Mouse (Mus musculus) embryonic facial prominence, embryonic 13.5 days (tissue): ENCODE results near the gene Sco2. TPM values are rescaled to one million over a fixed set of nuclear protein-coding genes. Genes with fewer than 3 reads are reported as not detected.

ENCODE experiments used
- ATAC-seq: fragments of 200-750 bp; cut with Nextera tagmentation; 2 replicates; pipeline ENCODE4 v1.8.0; 2017; ENCODE audit warnings: low read depth; ENCODE audit not compliant: insufficient number of reproducible peaks, insufficient read depth, low FRiP score, low TSS enrichment
- H3K27ac ChIP-seq: fragments of 300-500 bp; sonication (generic); 2 replicates; pipeline ENCODE4 v1.5.1; 2015; ENCODE audit warnings: moderate library complexity, mild to moderate bottlenecking, inconsistent platforms
- H3K27me3 ChIP-seq: fragments of 300-500 bp; sonication (generic); 2 replicates; pipeline ENCODE4 v1.6.1; 2015; ENCODE audit warnings: mild to moderate bottlenecking, inconsistent platforms
- H3K36me3 ChIP-seq: fragments of 300-500 bp; sonication (generic); 2 replicates; pipeline ENCODE4 v1.6.1; 2015; ENCODE audit warnings: mild to moderate bottlenecking, inconsistent platforms
- H3K4me1 ChIP-seq: fragments of 300-500 bp; sonication (generic); 2 replicates; pipeline ENCODE4 v1.6.1; 2015; ENCODE audit warnings: inconsistent platforms
- H3K4me2 ChIP-seq: fragments of 300-500 bp; sonication (generic); 2 replicates; pipeline ENCODE4 v1.6.1; 2015; ENCODE audit warnings: moderate library complexity, mild to moderate bottlenecking, inconsistent platforms
- H3K4me3 ChIP-seq: fragments of 300-500 bp; sonication (generic); 2 replicates; pipeline ENCODE4 v1.5.1; 2015; ENCODE audit warnings: mild to moderate bottlenecking, inconsistent platforms
- H3K9ac ChIP-seq: fragments of 300-500 bp; sonication (generic); 2 replicates; pipeline ENCODE4 v1.6.1; 2015; ENCODE audit warnings: mild to moderate bottlenecking, inconsistent platforms
- H3K9me3 ChIP-seq: fragments of 300-500 bp; sonication (generic); 2 replicates; pipeline ENCODE4 v1.6.1; 2016; ENCODE audit warnings: inconsistent platforms
- WGBS: fragments of 180-500 bp; shearing (Covaris S2); methylation state at CpG from one replicate; pipeline ENCODE4 v1.1.7; 2015; ENCODE audit warnings: mixed read lengths; 5-methylcytosine and 5-hydroxymethylcytosine counted together
- polyA plus RNA-seq: library from polyadenylated mRNA; unstranded; fragments of >200 nt; fragmentation: Nextera tagmentation; extraction: Ambion mirVana; gene quantifications from 2 replicates; pipeline ENCODE4 v1.2.1, GENCODE M21; 2015

Sco2 gene
- polyA plus RNA-seq, 1 experiment from 2014 or later: 4.7 TPM

DNA sequence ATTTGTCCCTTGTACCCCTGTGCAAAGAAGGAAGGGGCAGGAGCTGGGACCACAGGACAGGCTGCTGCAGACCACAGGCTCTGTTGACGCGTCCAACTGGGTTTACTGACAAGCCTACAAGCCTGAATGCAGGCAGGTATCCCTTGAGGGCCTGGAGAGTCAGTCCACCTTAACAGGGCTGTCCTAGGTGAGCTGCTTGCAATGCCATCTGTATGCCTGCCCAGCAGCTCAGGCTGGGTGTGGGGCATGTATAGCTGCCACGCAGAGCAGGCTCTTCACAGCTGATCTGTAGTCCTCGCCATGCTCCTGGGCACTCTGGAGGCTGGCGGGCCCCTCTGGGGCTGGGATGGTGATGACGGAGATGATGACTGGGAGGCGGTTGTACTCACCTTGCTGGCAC lies 11.0 kb upstream of the Sco2 start, which contains the start of gene Klhdc7b:
Klhdc7b (plus strand) TSS at position 301 of the 400 bp plus-strand sequence.
- Histone ChIP-seq H3K9me3 (no peaks in the 10 kb centered on the region), H3K4me3 (no peak within 1 kb of the TSS), H3K4me2 (no peak within 1 kb of the TSS), H3K27ac (no peak within 1 kb of the TSS), H3K36me3 (no peaks in the 10 kb centered on the region), H3K4me1 (no peaks in the 10 kb centered on the region), H3K27me3 (peaks cover 33% of the 10 kb centered on the region), H3K9ac (no peak within 1 kb of the TSS)
- no peak for ATAC-seq
- 82% methylated on average over 7 of the region's 7 CpGs for WGBS

DNA sequence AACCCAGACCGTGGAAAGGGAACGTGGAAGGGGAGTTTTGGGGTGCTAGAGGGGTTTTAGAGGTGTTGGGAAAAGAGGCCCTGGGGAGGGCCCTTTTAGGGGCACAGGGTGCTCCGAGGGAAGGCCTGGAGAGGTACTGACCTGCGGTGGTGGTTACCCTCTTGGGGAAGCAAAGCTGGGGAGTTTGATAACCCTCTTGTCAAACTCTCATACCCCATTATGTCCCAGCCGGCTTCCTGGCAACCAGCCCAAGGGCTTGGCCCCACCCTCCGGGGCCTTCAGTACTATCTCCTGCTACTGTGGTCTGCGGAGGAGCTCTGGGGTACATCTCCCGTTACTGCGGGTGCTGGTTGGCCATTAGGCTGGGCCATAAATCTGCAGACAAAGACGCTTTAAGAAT lies 5.8 kb upstream of the Sco2 start:
- ATAC-seq: no peak
- Histone ChIP-seq H3K4me2 (peak overlapping the region; percentile 72), H3K4me3 (peak overlapping the region; percentile 43), H3K27me3 (peaks cover 65% of the 10 kb centered on the region), H3K27ac (no peak overlapping the region), H3K36me3 (no peaks in the 10 kb centered on the region), H3K9me3 (no peaks in the 10 kb centered on the region), H3K9ac (peak overlapping the region; percentile 61; the same call in 1 of the 2 replicates), H3K4me1 (peaks cover 28% of the 10 kb centered on the region)
- WGBS: 11% methylated on average over 10 of the region's 10 CpGs

DNA sequence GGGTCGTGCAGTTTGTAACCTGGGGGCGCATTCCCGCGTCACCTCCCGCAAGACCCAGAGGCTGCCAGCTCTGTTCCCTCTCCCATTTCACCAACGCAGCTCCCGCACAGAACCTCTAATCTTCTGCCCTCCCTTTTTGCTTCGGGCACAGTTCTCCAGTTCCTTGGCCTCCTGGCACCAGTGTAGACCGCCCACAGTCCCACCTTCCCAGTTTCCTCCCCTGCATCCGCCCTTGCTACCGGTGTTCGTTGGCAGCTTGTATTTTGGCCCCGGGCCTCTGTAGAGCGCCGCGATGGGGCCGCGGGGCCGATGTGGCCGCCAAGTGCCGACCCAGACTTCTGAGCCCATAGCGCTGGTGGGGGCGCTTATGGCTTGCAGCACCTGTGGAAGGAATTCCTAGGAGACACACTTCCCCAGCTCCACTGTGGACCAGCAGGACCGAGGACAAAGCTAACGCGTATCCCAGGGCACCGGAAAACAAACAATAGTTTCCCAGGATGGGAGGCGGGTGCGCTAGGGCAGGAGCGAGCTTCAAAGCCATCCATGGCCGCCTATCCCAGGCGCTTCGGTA lies 5.3 kb upstream of the Sco2 start, which contains the start of gene Odf3b:
Odf3b (minus strand) TSS at position 452 of the 571 bp plus-strand sequence.
- Histone ChIP-seq H3K4me1 (peaks cover 32% of the 10 kb centered on the region), H3K27ac (no peak within 1 kb of the TSS), H3K36me3 (no peaks in the 10 kb centered on the region), H3K4me2 (peak within 1 kb of the TSS; percentile 72), H3K4me3 (peak within 1 kb of the TSS; percentile 43), H3K9me3 (no peaks in the 10 kb centered on the region), H3K27me3 (peaks cover 65% of the 10 kb centered on the region), H3K9ac (peak within 1 kb of the TSS; percentile 61)
- under 1% methylated on average over 33 of the region's 33 CpGs for WGBS
- no peak for ATAC-seq

DNA sequence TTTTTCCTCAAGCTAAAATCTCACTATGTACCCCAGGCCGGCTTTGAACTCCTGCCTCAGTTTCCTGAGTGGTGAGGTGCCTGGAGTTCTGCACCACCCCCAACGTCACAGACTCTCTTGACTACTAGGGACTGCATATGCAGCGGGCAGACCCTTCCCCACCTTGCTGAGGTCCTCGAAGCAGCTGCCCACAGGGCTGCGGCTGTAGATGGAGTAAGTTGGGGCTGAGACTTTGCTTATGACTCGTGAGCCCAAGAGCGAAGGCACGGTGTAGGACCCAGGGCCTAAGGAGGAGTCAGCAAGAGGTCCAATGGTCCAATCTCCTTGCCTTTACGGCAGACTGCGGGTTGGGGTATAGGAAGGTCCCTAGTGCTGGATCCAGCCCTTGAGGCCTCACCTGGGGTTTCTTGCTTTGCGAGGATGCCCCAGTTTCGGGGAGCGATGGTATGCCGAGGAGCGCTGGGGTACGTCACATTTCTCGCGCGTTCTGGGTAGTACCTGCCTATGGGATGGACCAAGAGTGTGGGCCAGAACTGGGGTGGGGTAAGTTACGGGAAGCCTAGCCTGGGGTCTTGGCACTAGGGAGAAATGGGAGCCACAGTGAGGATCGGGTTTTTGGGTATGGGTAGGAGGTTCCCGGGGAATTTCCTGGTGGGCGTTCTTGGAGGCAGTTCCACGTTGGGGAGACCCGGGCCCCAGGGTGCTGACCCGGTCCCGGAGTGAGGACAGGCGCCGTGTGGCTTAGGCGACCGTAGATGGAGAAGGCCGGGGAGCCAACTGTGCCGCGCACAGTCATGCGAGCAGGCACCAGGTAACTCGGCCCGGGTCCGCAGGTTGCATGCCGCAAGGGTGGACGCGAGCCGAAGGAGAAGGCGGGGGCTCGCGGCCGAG lies 4.5 kb upstream of the Sco2 start:
- Histone ChIP-seq H3K27ac (no peak overlapping the region), H3K4me2 (peak overlapping the region; percentile 72), H3K36me3 (no peaks in the 10 kb centered on the region), H3K4me1 (peaks cover 35% of the 10 kb centered on the region), H3K9me3 (no peaks in the 10 kb centered on the region), H3K4me3 (peak overlapping the region; percentile 43), H3K27me3 (peaks cover 65% of the 10 kb centered on the region), H3K9ac (peak overlapping the region; percentile 61)
- ATAC-seq: no peak
- WGBS: 9% methylated on average over 46 of the region's 46 CpGs

DNA sequence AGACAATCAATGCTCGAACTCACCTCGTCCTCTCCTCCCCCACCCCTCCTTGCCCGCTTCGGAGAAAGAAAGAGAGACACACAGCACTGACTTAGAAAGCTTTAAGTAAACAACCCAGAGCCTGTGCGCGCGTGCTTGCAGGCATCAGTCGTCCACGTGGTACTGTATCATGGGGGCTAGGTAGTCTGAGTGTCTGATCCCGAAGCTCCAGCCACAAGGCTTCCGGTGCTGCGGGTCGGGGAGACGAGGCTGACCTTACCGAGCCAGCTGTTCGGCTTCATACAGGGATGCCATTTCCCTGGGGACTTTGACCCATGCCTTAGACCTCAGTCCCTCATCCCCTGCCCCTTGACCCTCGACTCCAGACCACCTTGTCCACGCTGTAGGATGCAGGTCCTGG lies 3.7 kb upstream of the Sco2 start:
- Histone ChIP-seq H3K36me3 (peaks cover 5% of the 10 kb centered on the region), H3K4me1 (peaks cover 43% of the 10 kb centered on the region), H3K27me3 (peaks cover 60% of the 10 kb centered on the region), H3K9me3 (no peaks in the 10 kb centered on the region), H3K9ac (peak overlapping the region; percentile 22; the same call in 1 of the 2 replicates), H3K4me3 (peak overlapping the region; percentile 16), H3K4me2 (peak overlapping the region; percentile 72), H3K27ac (no peak overlapping the region)
- 2% methylated on average over 18 of the region's 18 CpGs for WGBS
- ATAC-seq: no peak

DNA sequence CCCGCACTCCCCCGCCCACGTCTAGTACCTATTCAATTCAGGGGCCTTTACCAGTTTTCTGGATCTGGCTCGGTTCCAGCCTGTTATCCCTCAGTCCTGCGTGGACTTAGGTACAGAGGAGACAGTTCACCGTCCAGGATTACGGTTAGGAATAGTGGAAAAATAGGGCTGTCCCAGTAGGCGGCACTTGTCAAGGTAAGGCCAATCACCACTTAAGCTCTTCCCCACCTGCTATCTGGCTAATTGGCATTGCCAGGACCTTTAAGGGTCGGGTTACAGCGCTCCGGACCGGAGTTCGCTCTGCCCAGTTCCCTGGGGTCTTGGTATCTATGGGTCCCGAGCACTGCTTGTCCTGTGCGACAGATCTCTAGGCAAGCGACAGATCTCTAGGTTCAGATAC lies 3.3 kb upstream of the Sco2 start, which contains the start of gene Tymp:
Tymp (minus strand) TSS at position 83 of the 400 bp plus-strand sequence.
- Histone ChIP-seq H3K4me1 (peaks cover 44% of the 10 kb centered on the region), H3K9me3 (no peaks in the 10 kb centered on the region), H3K27ac (no peak within 1 kb of the TSS), H3K4me3 (peak within 1 kb of the TSS; percentile 16), H3K9ac (peak within 1 kb of the TSS; percentile 22; the same call in 1 of the 2 replicates), H3K4me2 (peak within 1 kb of the TSS; percentile 72), H3K36me3 (peaks cover 9% of the 10 kb centered on the region), H3K27me3 (peaks cover 57% of the 10 kb centered on the region)
- WGBS: 14% methylated on average over 16 of the region's 16 CpGs
- ATAC-seq: no peak

DNA sequence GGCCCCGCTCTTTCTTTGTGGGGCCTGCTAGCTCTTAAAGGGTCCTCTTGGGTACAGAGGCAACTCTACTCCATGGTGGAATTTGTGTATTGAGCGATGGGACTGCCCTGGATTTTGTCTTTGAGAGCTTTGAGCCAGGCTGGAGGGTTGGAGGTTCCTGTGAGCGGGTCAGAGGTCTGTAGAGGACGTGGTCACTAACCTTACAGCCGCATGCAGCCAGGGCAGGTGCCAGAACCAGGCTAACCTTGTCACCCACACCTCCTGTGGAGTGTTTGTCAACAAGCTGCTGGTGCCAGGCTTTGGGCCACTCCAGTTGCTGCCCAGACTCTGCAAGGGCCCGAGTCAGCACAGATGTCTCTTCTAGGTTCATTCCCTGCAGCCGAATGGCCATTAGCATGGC lies 2.4 kb upstream of the Sco2 start:
- WGBS: 85% methylated on average over 7 of the region's 7 CpGs
- no peak overlapping the region for H3K27ac ChIP-seq
- H3K9ac ChIP-seq: no peak overlapping the region
- peaks cover 44% of the 10 kb centered on the region for H3K4me1 ChIP-seq
- H3K4me3 ChIP-seq: no peak overlapping the region
- no peak for ATAC-seq
- peaks cover 18% of the 10 kb centered on the region for H3K36me3 ChIP-seq
- peaks cover 52% of the 10 kb centered on the region for H3K27me3 ChIP-seq
- no peaks in the 10 kb centered on the region for H3K9me3 ChIP-seq
- no peak overlapping the region for H3K4me2 ChIP-seq

DNA sequence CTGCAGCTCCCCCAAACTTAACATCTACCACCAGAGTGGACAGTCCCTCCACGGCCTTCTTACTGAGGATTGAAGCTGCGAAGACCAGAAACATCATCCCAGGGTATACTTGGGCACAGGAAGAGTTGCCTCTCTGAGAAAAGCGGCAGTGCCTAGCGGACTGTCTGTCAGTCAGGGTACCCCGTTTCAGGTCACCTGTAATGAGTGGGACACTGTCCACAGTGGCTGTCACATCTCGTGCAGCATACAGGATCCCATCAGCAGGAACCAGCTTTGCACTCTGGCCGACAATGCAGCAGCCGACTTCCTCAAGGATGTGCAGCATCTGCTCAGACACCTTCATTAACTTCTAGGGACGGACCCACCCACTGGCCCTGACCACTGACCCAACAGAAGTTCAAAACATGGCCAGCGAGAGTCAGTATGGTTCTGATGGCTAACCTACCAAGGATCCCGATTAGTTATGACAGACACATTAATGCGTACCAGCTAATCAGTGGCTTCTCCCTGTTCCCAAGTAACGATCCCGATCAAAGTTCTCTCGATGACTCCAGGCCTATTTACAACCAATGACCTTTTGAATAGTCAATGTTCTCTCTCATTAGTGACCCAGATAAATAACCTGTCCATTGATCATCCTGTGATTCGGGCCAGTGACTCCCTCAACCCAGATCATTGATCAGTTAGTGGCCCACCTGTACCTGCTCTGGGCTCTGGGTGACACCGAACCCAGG lies 1.3 kb upstream of the Sco2 start:
- Histone ChIP-seq H3K27ac (no peak overlapping the region), H3K4me2 (peak overlapping the region; percentile 91), H3K9me3 (no peaks in the 10 kb centered on the region), H3K4me1 (peaks cover 44% of the 10 kb centered on the region), H3K4me3 (no peak overlapping the region), H3K27me3 (peaks cover 41% of the 10 kb centered on the region), H3K9ac (no peak overlapping the region), H3K36me3 (peaks cover 29% of the 10 kb centered on the region)
- ATAC-seq: no peak
- WGBS: 91% methylated on average over 17 of the region's 17 CpGs

DNA sequence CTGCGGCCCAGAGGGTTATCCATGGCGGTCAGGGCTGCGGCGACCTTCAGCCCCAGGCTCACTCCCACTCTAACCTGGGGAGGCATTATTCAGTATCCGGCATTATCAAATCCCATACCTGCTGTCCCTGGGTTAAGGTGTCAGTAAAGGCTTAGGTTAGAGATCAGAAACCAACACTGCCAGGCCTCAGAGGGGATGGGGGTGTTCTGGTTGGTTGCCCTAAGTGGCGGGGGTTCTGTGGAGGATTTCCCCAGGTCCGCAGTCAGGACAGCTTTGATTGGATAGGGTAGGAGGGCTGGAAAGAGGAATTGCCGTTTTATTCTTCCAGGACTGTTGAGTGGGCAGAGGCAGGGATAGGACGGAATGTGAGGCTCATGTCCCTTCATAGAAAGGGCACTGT lies 694 bp upstream of the Sco2 start:
- H3K9ac ChIP-seq: peak overlapping the region; percentile 81
- H3K4me2 ChIP-seq: peak overlapping the region; percentile 91
- H3K4me3 ChIP-seq: peak overlapping the region; percentile 72
- H3K27me3 ChIP-seq: peaks cover 36% of the 10 kb centered on the region
- H3K36me3 ChIP-seq: peaks cover 35% of the 10 kb centered on the region
- no peak for ATAC-seq
- 51% methylated on average over 9 of the region's 9 CpGs for WGBS
- H3K27ac ChIP-seq: peak overlapping the region; percentile 88
- no peaks in the 10 kb centered on the region for H3K9me3 ChIP-seq
- H3K4me1 ChIP-seq: peaks cover 41% of the 10 kb centered on the region

DNA sequence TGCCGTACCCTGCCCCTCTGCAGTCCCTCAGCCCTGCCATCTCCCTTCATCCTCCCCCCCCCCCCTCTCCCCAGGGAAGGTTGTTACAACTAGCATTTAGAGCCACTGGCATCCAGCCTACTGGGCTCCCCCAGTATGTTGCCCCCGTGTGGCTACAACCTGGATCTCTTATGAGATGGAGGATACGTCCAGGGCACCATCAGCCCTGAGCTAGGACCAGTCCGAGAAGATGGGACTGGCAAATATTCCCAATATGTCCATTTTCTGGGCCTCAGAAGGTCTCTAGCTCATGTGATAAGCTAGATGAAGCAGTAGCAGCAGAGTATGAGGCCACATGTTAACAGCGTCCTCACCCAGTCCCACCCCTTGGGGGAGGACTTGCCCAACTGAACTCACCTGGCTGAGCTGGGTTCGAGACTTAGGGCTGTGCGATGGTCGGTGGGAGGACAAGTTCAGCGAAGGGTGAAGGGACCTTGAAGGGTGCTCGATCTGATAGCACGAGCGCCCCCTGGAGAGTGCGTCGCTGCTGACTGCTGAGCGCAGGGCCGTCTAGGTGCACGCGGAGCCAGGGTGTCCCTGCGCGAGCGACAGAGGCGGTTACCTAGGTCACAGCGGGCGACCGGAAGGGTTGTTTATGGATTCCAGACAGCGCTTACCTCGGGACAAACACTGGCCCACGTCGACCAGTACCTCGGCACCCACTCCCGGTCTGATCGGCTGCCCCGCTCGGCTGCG lies 452 bp downstream of the Sco2 start:
- ATAC-seq: peak; percentile 65
- peaks cover 47% of the 10 kb centered on the region for H3K36me3 ChIP-seq
- H3K27ac ChIP-seq: peak overlapping the region; percentile 88
- H3K4me3 ChIP-seq: peak overlapping the region; percentile 72
- H3K9me3 ChIP-seq: no peaks in the 10 kb centered on the region
- peaks cover 30% of the 10 kb centered on the region for H3K4me1 ChIP-seq
- H3K9ac ChIP-seq: peak overlapping the region; percentile 81
- peaks cover 25% of the 10 kb centered on the region for H3K27me3 ChIP-seq
- H3K4me2 ChIP-seq: peak overlapping the region; percentile 91
- 1% methylated on average over 35 of the region's 35 CpGs for WGBS

DNA sequence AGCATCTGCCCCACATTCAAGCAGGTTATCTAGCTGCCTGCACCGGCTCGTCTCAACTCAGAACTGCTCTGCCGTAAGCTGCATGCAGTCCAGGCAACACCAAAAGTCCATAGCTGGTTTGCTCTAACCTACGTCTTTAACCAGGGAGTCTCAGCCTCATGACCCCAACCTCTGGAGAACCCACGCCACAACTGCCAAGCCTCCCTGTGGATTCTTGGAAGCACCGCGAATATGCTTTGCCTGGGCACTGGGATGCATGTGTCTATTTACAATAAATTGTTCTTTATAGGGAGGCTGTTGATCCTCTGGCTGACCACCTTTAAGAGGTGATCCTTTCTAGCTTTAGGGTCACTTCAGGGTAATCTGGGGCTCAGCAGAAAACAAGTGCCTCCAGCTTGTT lies 1.1 kb downstream of the Sco2 start:
- 80% methylated on average over 7 of the region's 7 CpGs for WGBS
- H3K4me3 ChIP-seq: peak overlapping the region; percentile 72; the same call in 1 of the 2 replicates
- ATAC-seq: no peak

More for the DNA sequence above, 1.1 kb downstream of the Sco2 start:
- peak overlapping the region; percentile 91 for H3K4me2 ChIP-seq
- H3K9me3 ChIP-seq: no peaks in the 10 kb centered on the region
- H3K27me3 ChIP-seq: peaks cover 18% of the 10 kb centered on the region
- peaks cover 53% of the 10 kb centered on the region for H3K36me3 ChIP-seq
- no peak overlapping the region for H3K27ac ChIP-seq
- peaks cover 25% of the 10 kb centered on the region for H3K4me1 ChIP-seq
- H3K9ac ChIP-seq: peak overlapping the region; percentile 81; the same call in 1 of the 2 replicates
